Mouse (Mus musculus) mature B cell (primary cell): ENCODE data around the gene Mrgprx1.

Source experiments
- in situ Hi-C: fragments of 300-500 bp; cut with MboI; formaldehyde crosslinking; loops from 2 replicates; pipeline ENCODE4 v1.14.3; 2019

The Mrgprx1 gene

GRCm38 (mm10) chr7:48027497-48027896, at the start of gene Mrgprx1:
TSS of gene Mrgprx1 (minus strand) at chr7:48027597.
- in situ Hi-C loops: no loop called here

GRCm38 (mm10) chr7:48075521-48075920, 48.1 kb upstream of the Mrgprx1 start:
- in situ Hi-C loops: no loop called here

DNA sequence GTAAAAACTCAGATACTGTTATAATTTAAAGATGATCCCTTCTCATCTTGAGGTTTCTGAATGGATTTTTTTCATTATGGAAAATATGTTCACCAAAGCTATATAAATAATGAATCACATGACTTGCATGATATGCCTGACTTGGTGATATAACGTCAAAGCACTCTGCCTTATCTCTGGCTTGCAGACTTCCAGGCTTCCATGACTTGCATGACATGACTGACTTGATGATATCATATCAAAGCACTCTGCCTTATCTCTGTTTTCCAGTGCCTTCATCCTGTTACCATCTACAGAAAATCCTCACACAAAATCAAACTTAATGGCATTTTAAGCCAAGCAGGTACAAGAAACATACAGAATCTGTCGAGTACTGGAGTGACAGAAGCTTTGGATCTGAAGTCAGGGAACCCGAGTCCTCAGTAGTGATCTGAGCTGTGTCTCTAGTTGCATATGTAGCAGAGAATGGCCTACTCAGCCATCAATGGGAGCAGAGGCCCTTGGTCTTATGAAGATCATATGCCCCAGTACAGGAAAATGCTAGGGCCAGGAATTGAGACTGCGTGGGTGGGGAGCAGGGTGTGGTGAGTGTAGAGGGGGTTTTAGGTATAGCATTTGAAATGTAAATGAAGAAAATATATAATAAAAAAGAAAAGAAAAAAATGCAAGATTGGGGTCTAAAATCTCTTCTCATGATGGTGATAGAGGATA, 19.2 kb upstream of the Mrgprx1 start:
- in situ Hi-C loops: no loop called here

DNA sequence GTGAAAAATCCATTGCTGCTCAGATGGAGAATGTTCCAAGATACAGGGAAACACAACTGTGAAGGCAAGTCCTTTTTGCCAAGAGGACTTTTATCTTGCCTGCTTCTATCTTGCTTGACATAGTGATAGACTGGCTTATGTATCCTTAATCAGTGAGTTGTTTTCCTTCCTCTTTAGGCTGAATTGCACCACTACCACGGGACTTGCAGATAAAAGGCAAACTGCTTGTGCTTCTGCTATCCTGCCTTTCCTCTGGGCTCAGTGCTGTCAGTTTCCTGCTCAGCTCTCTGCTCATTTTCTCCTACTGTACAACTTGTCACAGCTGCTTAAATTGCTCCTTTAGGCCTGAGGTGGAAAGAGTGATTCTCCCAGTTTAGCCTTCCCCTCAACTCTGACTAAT, 16.6 kb upstream of the Mrgprx1 start:
- in situ Hi-C loops: no loop called here

DNA sequence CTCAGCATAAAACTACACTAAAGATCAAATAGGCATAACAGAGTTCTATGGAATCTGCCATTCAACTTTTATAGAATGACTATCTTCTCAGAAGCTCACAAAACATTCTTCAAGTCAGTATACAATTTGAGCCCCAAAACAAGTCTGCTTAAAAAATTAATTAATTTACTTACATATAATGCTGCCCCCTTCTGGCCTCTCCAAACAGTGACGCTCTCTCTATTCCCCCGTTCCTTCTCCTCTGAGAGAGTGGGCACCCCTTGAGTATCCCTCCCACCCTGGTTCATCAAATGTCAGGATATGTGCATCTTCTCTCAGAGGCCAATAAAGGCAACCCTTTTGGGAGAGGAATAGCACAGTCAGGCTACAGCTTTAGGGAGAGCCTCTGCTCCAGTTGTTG, 9.5 kb downstream of the Mrgprx1 start:
- in situ Hi-C loops: no loop called here

- in situ Hi-C loops: no loop called here
These were observed 31.7 kb downstream of the Mrgprx1 start for GRCm38 (mm10) chr7:47995689-47996088.

GRCm38 (mm10) chr7:47986752-47987151, 40.6 kb downstream of the Mrgprx1 start:
- in situ Hi-C loops: no loop called here

- in situ Hi-C loops: no loop called here
These were observed 45.4 kb downstream of the Mrgprx1 start, which contains the start of gene Mrgpra4 for GRCm38 (mm10) chr7:47981995-47982394. TSS of gene Mrgpra4 (minus strand) at chr7:47982095.
